Mouse (Mus musculus) thymus, adult 2 months (tissue): ENCODE measurements around the gene Cacna1e. TPM values are rescaled to one million over a fixed set of nuclear protein-coding genes. Genes with fewer than 3 reads are reported as not detected.

Experiments
- DNase-seq: peaks from one replicate; pipeline ENCODE4 v3.0.0; 2021
- H3K27ac ChIP-seq: fragments of 200-500 bp; 2 replicates; pipeline ENCODE4 v1.5.1; 2012; ENCODE audit warnings: low read length, control low read depth; ENCODE audit not compliant: control insufficient read depth, insufficient read depth
- H3K27me3 ChIP-seq: fragments of 200-500 bp; 2 replicates; pipeline ENCODE4 v1.6.1; 2012; ENCODE audit warnings: mild to moderate bottlenecking, low read length, moderate library complexity, mixed read lengths; ENCODE audit not compliant: control insufficient read depth, insufficient read depth
- H3K36me3 ChIP-seq: fragments of 200-500 bp; 2 replicates; pipeline ENCODE4 v1.6.1; 2012; ENCODE audit warnings: mild to moderate bottlenecking, low read length, moderate library complexity; ENCODE audit not compliant: control insufficient read depth, insufficient read depth
- H3K4me1 ChIP-seq: fragments of 200-500 bp; replicated peaks from 2 replicates; pipeline ENCODE4 v1.6.1; 2012; ENCODE audit warnings: low read length; ENCODE audit not compliant: control insufficient read depth, insufficient read depth
- H3K4me3 ChIP-seq: fragments of 200-500 bp; 2 replicates; pipeline ENCODE4 v1.5.1; 2012; ENCODE audit warnings: mild to moderate bottlenecking, low read length, control low read depth, moderate library complexity; ENCODE audit not compliant: control insufficient read depth, insufficient read depth
- CTCF ChIP-seq: fragments of 200-500 bp; IDR thresholded peaks from 2 replicates; pipeline ENCODE4 v1.5.1; 2012; ENCODE audit warnings: mild to moderate bottlenecking, control low read depth, low read length, moderate library complexity, borderline replicate concordance; ENCODE audit not compliant: control insufficient read depth, poor library complexity, insufficient read depth; ENCODE audit errors: extremely low read depth
- POLR2A ChIP-seq: fragments of 200-500 bp; IDR thresholded peaks from 2 replicates; pipeline ENCODE4 v1.6.1; 2012; ENCODE audit warnings: mild to moderate bottlenecking, low read length, control low read depth, moderate library complexity; ENCODE audit not compliant: control insufficient read depth, poor library complexity, insufficient read depth; ENCODE audit errors: extremely low read depth
- WGBS: fragments of 180-500 bp; shearing (Covaris S2); methylation state at CpG from one replicate; pipeline ENCODE4 v1.1.7; 2018; 5-methylcytosine and 5-hydroxymethylcytosine counted together
- polyA plus RNA-seq: library from polyadenylated mRNA; depleted of rRNA; stranded (reverse); fragments of >200 nt; gene quantifications from 2 replicates; pipeline ENCODE4 v1.2.3, GENCODE M21; 2012

Gene Cacna1e
- polyA plus RNA-seq, 1 experiment: 11.8 TPM

GRCm38 (mm10) chr1:154779908-154780514 is 104.3 kb downstream of the Cacna1e start:
- Histone ChIP-seq H3K36me3 (no peaks in the 10 kb centered on the region), H3K27me3 (no peaks in the 10 kb centered on the region), H3K27ac (no peak overlapping the region), H3K4me3 (no peak overlapping the region), H3K4me1 (no peaks in the 10 kb centered on the region)
- no peak for DNase-seq
- 81% methylated on average over 11 of the region's 11 CpGs for WGBS
- no peak for TF ChIP-seq POLR2A
- TF ChIP-seq CTCF: no peak

DNA sequence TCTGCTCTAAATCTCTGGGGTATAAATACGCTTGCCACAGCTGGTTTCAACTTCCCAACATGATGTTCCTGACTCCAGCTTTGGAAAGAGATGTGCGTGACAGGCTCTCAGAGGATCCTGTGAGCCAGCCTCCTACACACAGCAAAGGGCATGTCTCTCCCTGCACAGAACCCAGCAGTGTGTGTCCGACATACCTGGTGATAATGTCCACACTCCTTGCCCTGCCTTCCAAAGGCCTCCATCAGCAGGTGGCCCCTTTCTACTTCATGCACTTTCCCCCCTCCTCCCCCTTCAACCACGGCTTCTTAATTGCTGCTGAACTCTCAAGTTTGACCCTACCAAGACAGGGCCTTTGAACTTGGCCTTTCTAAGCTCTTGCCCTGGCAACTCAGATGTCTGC is 108.0 kb downstream of the Cacna1e start:
- Histone ChIP-seq H3K27me3 (no peaks in the 10 kb centered on the region), H3K36me3 (no peaks in the 10 kb centered on the region), H3K4me1 (no peaks in the 10 kb centered on the region), H3K4me3 (no peak overlapping the region), H3K27ac (no peak overlapping the region)
- TF ChIP-seq CTCF: no peak
- no peak for TF ChIP-seq POLR2A
- DNase-seq: no peak
- 77% methylated on average over 4 of the region's 4 CpGs for WGBS

- Histone ChIP-seq H3K27me3 (no peaks in the 10 kb centered on the region), H3K4me1 (no peaks in the 10 kb centered on the region), H3K27ac (no peak overlapping the region), H3K4me3 (no peak overlapping the region), H3K36me3 (no peaks in the 10 kb centered on the region)
- no peak for DNase-seq
- 97% methylated on average over 3 of the region's 3 CpGs for WGBS
- no peak for TF ChIP-seq CTCF
- no peak for TF ChIP-seq POLR2A
These were observed 109.8 kb downstream of the Cacna1e start for GRCm38 (mm10) chr1:154774468-154774867.

DNA sequence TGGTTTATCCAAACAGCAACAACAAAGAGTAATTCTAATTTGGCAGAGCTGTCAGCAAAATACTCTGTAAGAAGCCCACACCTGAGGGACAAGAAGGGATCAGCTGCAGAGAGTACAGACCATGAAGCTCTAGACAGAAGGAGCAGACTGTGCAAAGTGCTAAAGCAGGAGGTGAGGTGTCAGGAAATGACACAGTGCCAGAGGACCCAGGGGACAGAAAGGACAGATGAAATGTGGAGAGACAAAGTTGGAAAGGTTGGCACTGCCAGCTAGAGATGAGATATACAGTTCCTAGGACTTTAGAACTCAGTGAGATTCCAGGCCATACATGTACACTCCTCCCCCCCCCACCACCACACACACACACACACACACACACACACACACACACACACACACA is 113.2 kb downstream of the Cacna1e start:
- H3K36me3 ChIP-seq: no peaks in the 10 kb centered on the region
- H3K4me3 ChIP-seq: no peak overlapping the region
- DNase-seq: no peak
- H3K27me3 ChIP-seq: no peaks in the 10 kb centered on the region
- H3K4me1 ChIP-seq: no peaks in the 10 kb centered on the region
- no peak overlapping the region for H3K27ac ChIP-seq
- TF ChIP-seq POLR2A: no peak
- no peak for TF ChIP-seq CTCF

DNA sequence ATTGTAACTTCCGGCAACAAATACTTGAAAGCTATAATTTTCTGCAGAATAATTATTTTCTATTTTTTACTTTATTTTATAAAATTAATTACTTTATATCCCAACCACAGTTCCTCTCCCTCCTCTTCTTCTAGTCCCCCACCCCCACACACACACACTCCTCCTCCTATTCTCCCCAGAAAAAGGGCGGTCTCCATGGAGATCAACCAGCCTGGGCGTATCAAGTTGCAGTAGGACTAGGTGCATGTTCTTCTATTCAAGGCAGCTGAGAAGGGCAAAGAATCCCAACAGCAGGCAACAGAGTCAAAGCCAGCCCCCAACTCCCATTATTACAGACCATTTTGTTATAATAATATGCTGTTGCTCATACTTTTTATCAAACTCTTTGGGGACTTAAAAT is 113.8 kb downstream of the Cacna1e start:
- Histone ChIP-seq H3K27ac (no peak overlapping the region), H3K36me3 (no peaks in the 10 kb centered on the region), H3K4me1 (no peaks in the 10 kb centered on the region), H3K27me3 (no peaks in the 10 kb centered on the region), H3K4me3 (no peak overlapping the region)
- DNase-seq: no peak
- WGBS: 94% methylated on average over 3 of the region's 3 CpGs
- no peak for TF ChIP-seq POLR2A
- no peak for TF ChIP-seq CTCF

- Histone ChIP-seq H3K27me3 (no peaks in the 10 kb centered on the region), H3K36me3 (no peaks in the 10 kb centered on the region), H3K4me1 (no peaks in the 10 kb centered on the region), H3K27ac (no peak overlapping the region), H3K4me3 (no peak overlapping the region)
- no peak for TF ChIP-seq POLR2A
- TF ChIP-seq CTCF: no peak
- 77% methylated on average over 4 of the region's 4 CpGs for WGBS
- DNase-seq: no peak
These were observed 121.2 kb downstream of the Cacna1e start for GRCm38 (mm10) chr1:154763132-154763531.

DNA sequence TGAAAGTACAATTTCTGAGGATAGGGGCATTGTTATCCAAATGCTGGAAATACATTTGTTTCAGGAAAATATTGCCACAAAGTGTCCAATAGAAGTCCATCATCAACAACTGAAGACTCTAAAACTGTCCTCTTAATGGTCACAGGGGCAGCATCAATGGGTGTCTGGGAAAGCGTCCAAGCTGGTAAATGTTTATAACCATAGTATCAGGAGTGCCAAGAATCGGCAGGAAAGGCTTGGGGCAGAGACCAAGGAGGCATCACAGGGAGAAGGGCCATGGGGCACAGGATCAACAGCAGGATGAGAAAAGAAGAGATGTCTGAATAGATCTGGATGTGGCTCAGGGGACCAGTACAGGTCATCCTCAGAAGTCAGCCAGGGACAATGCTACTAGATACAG is 132.2 kb downstream of the Cacna1e start:
- no peak for DNase-seq
- TF ChIP-seq POLR2A: no peak
- no peak for TF ChIP-seq CTCF
- WGBS: 94% methylated on average over 2 of the region's 2 CpGs
- Histone ChIP-seq H3K27me3 (no peaks in the 10 kb centered on the region), H3K4me1 (no peaks in the 10 kb centered on the region), H3K36me3 (no peaks in the 10 kb centered on the region), H3K27ac (no peak overlapping the region), H3K4me3 (no peak overlapping the region)
